Mouse (Mus musculus): ENCODE measurements around the gene Htr1a. TPM values are rescaled to one million over a fixed set of nuclear protein-coding genes. Genes with fewer than 3 reads are reported as not detected.

Htr1a gene
- not detected for polyA plus RNA-seq (2017; shearing (Covaris generic))

GRCm38 (mm10) chr13:105443339-105443738, at the start of gene Htr1a:
Htr1a (plus strand) TSS chr13:105443639.

Other genes starting within 250 kb of the Htr1a start
- gene Rnf180, start 148.8 kb upstream of the Htr1a start, polyA plus RNA-seq (2017; shearing (Covaris generic)): 0.22 TPM

All from inflammation-experienced regulatory T-cells, adult 16 weeks (primary cell).